Mouse (Mus musculus): Measurements from ENCODE around the gene Fgb.

The Fgb gene

DNA sequence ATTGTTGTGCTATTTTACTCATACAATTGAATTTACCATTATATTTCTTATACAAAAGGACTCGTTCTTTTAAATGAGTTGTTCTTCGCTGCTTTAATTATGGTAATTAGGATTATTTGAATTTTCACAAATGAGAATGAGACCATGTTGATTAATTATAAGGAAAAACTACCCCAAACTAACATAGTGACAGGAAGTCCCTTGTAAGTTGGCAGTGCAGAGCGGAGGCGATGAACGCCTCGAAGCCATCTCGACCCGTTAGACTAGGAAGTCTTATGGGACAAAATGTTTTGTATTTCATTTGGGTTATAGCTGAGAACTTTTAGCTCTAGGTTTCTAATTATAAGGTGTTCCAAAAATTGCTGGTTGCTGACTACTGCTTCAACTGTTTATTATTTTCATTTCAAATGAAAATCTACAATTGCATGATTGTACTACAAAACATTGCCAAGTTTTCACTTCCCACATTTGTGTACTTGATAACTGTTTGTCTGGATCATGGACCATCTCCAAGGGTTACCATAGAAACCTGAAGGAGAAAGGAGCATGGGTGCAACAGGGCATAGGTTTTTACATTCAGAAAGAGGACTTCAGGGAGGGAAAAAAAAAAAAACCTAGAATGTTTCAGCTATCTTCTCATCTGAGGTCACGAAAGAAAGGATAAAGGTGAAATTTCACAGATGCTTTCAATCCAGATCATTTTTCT lies 22.0 kb downstream of the Fgb start:
- DNase-seq (ENCODE audit: low spot score in 2 of 2), result no peak

DNA sequence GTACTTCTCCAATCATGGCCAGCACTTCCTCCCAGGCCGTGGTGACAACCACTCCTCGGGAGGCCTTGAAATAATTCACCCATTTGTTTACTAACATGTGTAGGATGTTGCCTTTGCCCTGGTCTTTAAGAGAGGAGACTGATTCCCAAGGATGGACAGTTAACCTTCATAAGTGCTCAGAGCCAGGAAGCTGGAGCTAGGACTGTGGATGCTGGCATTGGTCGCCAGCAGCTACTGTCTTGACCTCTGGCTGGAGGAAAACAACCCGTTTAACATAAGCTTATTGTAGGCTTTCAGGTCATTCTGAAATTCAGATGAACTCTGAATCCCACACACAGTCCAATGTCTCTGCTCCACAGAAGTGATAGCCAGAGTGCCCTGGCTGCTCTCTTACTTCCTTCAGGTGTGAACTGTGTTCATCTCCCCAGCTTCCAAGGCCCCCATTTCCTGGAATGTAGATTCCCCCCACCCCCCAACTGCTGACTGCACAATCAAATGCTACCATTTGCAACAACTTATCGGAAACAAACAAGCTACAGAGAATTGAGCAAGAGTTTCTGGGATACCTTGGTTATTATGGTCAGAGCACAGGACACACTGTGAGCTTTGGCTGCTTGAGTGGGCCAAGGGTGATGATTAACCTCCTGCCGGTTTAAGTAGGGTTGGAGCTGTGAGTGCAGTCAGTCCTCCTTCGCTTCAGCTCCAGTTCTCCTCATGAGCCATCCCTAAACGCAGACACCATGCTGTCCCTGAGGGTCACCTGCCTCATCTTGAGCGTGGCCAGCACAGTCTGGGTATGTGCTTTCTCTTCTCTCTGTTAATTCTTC lies 24.0 kb downstream of the Fgb start, which contains the start of gene Fga:
Gene Fga (plus strand): TSS at position 602 of the 827 bp plus-strand sequence.
- DNase-seq (ENCODE audit: low spot score in 2 of 2), result no peak

DNA sequence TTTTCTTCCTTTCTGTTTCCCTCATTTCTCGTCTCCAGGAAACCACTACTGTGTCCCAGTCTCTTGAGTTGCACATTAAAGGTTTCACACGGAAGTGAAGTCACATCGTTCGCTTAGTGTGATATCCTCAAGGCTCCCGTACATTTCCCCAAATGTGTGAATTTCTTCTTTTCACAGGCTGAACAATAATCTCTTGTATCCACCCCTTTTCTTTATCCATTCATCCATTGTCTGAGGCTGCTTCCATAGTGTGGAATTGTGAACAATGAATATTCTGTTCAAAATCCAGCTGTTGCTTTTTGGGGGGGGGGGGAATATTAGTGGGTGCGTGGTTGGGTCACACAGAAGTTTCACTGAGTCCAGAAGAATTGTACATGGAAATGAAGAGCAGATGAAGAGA lies 24.6 kb downstream of the Fgb start:
- DNase-seq (ENCODE audit: low spot score in 2 of 2), result no peak

DNA sequence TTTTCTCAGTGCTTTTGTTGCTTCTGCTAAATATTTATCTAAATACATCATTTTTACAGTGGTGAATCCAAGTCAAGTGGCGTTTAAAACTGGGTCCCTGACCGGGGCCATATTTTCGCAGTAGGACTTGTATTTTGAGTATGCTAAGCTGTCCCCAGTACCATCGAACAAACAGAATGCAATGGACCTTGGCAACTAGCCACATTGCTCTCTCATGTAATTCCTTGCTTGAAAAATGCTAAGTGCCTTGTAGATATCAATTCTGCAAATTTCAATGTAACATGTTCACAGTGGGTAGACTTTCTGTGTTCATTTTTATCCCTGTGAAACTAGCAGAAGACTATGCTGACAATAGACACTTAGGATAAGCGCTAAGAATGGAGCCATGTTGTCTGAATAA lies 28.5 kb downstream of the Fgb start:
- no peak for DNase-seq (ENCODE audit: low spot score in 2 of 2)

DNA sequence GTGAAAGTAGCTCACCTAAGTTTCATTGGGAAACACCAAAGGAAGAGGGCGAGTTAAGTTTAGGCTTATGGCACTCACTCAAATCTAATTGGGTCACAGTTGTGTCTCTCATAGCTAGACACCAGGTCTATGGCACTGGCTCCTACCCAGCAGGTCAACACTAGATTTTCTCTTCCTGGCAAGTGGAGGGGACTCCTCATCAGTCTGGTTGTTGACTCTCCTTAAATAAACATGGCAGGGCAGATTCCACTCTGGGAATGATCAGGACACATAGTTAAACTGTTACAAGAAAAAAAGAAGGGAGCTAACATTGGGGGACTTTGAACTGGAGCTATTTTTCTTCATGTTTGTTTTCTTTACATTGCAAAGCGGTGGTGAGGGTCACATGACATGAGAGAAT lies 29.3 kb downstream of the Fgb start:
- no peak for DNase-seq (ENCODE audit: low spot score in 2 of 2)

DNA sequence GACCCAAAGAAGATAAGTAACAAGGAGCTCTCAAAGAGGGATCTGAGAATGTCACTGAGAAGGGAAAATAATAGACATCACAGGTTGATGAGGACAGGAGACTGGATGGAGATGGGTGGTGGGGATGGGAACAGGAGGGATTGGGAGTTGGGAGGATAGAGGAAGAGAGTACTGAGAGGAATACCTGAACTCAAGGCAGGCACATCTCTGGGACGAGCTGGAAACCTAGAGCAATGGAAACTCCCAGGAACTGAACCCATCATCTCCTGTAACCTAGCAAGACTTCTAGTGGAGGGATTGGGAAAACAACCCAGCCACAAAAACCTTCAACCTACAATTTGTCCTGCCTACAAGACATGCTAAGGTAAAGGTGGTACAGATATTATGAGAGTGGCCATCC lies 33.4 kb downstream of the Fgb start:
- DNase-seq (ENCODE audit: low spot score in 2 of 2), result no peak

DNA sequence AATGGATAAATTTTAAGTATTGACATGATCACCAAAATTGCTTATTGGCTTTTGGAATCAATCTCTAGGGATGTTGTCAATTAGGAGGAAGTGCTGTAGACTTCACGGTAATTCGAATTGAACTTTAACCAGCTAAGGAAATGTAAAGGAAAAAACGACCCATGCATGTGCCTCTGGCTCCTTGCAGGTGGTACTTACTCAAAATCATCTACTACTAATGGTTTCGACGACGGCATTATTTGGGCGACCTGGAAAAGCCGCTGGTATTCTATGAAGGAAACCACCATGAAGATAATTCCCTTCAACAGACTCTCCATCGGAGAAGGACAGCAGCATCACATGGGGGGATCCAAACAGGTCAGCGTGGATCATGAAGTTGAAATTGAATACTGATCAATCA lies 35.7 kb downstream of the Fgb start:
- DNase-seq (ENCODE audit: low spot score in 2 of 2), result no peak

DNA sequence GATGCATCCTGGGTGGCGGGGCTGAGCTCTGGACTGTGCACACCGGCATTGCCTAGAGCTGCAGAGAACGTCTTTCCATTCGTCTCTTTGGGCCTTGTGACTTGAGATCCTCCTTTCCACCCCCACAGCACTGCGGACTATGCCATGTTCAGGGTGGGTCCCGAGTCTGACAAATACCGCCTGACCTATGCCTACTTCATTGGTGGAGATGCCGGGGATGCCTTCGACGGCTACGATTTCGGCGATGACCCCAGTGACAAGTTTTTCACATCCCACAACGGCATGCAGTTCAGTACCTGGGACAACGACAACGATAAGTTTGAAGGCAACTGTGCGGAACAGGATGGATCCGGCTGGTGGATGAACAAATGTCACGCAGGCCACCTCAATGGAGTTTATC lies 37.0 kb downstream of the Fgb start:
- no peak for DNase-seq (ENCODE audit: low spot score in 2 of 2)

DNA sequence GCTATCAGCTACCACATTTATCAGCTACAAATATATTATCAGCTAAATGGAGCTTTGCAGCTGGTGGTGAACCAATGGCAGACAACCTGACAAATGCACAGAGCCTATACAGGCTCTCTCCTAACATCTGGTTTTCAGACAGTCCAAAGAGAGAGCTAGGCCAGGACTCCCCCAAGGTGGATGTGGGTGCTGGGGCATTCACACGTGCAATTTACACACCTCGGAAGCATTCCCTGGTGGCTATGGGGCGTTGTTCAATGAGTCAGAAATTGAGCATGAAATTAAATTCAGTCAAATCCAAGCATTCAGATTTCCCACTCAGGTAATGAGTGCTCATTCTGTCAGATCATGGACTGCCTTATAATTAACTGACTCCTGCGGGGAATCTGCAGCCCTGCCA lies 38.1 kb downstream of the Fgb start:
- DNase-seq (ENCODE audit: low spot score in 2 of 2), result no peak

DNA sequence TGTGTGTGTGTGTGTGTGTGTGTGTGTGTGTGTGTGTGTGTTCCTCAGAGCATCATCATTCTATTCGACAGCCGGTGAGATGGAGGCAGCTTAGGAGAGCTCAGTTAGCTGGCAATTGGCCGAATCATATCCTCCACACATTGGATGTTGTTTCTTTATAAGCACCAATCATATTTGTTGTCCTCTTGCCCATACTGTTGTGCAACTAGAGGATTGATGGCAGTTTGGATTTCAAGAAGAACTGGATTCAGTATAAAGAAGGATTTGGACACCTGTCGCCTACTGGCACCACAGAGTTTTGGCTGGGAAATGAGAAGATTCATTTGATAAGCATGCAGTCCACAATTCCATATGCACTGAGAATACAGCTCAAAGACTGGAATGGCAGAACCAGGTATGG lies 38.5 kb downstream of the Fgb start:
- no peak for DNase-seq (ENCODE audit: low spot score in 2 of 2)

DNA sequence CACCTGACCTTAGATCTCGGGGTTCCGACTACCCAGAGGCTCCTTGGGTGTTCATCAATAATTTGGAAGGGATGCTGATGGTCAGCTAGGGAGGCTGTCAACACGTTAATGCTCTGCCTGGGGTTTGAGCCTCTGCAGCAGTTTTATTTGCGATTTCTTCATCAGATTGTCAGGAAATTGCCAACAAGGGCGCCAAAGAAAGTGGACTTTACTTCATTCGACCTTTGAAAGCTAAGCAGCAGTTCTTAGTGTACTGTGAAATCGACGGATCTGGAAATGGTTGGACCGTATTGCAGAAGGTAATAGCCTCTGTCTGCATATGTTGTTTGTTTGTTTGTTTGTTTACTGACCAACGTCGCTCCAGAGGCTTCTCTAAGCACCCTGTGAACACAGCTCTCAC lies 39.4 kb downstream of the Fgb start:
- no peak for DNase-seq (ENCODE audit: low spot score in 2 of 2)

DNA sequence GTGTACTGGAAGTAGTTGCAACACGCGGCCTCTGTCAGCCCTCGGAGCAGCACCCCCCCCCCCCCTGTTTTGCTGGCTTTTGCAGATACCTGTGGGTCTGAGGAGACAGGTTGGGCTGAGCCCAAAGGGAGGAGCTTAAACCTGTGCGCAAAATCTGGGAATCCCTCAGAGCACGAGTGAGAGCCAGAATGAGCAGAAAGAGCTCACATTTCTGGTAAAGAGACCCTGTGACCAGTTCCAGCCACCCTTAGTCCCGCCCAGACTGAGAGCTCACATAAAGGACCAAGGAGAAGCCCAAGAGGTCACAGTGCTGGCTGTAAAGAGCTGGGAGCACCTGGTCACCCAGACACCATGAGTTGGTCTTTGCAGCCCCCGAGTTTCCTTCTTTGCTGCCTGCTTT lies 42.1 kb downstream of the Fgb start, which contains the start of gene Fgg:
Gene Fgg (plus strand): TSS at position 168 of the 400 bp plus-strand sequence.
- no peak for DNase-seq (ENCODE audit: low spot score in 2 of 2)

DNA sequence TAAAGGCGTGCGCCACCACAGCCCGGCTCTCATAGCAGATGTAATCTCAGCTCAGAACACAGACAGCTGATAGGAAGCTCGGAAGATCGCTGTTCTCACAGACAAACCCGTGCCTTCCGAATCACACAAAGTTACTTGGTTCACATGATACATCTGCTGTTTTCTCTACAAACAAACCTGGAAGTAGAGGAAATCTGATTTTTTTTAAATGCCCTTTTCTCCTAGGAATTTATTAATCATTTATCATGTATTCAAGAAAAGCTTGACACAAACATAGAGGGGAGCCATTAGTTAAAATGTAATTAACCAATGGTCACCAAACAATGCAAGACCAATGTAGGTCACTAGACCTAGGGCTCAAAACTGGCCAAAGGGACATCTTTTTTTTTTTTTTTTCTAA lies 44.9 kb downstream of the Fgb start:
- DNase-seq (ENCODE audit: low spot score in 2 of 2), result no peak

DNA sequence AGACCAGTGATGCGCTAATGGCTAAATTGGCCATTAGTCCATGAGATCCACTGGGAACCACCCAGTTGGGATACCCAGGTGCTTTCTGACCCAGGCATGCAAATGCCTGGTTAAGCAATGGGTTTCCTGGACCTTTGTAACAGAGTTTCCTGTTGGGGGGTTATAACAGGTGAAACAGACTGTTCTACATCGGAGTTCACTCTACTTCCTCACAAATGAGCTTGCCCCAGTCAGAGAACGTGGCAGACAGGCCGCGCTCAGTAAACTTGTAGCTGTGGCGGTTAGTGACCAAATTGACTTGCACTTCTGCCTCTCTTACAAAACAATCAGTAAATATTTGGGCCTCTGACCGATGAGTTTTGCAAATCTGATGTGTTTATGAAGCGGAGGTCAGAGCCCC lies 46.6 kb downstream of the Fgb start:
- DNase-seq (ENCODE audit: low spot score in 2 of 2), result no peak

DNA sequence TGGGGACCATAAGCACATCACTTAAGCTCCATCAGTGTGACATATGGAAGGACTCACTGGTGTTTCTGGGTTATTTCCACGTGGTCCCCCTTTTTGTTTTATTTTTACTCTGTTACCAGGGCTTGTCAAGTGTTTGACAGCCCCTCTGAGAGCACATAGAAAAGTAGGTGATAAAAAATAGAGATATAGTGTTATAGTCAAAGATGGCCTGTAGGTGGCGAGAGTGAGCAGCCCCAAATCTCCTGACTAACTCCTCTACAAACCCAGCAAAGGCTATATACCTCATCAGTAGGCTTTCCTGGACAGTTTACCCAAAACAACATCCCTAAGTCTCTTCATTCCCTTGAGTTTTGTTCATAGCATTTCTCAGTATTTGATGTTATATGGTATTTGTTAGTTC lies 47.5 kb downstream of the Fgb start:
- peak; percentile 6 to 24 for DNase-seq (ENCODE audit: low spot score in 2 of 2)

DNA sequence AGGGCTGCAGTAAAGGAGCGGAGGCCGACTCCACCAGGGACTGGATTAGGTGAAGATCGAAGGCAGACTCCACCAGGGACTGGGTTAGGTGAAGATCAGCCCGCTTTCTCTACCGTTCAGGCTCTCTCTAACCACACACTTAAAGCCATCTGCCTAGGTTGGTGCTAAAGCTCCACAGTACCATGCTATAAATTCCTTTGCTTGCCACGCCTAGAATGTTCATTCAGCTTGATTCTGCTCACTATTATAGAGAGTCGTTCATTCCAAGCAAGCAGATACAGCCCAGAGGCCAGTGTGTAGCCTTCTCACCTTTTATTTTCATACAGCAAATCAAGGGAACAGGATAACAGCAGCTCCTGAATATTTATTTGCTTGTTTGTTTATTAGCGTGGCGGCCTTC lies 49.7 kb downstream of the Fgb start:
- DNase-seq (ENCODE audit: low spot score in 2 of 2), result no peak

DNA sequence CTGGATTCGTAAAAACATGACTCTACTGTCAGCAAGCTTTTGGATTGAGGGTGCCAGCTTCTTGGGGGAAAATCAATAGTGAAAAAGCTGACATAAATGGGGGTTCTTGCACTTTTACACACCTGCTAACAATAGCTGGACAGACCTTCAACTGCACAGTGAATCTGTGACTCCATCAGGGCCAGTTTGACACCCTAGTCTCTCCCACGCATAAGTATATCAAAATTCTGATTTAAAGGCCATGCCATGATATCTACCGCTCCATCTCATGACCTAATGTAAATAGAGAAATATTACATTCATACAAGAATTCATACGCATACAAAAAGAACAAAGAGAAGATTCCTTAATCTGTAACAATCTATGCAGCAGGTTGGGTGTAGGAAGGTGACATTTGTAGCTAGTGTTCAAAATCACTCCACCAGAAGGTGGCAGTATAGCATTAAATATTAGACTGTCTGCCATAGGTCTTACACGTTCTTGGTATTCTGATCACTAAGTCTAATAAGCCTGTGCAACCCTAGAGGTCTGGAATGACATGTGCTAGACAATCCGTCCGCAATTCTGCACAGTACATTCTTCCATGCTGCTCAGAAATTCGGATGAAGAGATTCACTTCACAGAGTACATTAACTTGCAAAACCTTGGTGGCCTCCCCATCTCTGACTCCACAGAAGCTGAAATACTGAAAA lies 50.7 kb downstream of the Fgb start:
- peak; percentile 7 to 23 for DNase-seq (ENCODE audit: low spot score in 2 of 2)

DNA sequence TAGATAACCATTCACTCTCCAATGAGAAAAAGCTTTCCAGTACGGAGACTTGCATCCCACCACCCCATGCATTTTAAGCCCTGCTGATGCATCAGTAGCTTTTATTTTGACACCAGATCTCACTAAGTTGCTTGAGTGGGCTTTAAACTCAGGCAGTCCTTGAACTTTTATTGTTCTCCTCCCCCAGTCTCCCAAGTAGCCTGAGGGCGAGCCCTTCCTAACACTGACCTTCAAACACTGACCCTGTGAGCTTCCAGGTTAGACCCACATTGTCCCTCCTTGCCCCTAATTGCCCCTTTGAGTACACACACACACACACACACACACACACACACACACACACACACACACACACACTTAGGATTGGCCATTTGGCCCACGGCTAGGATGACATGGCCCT lies 53.0 kb downstream of the Fgb start:
- DNase-seq (ENCODE audit: low spot score in 2 of 2), result no peak

DNA sequence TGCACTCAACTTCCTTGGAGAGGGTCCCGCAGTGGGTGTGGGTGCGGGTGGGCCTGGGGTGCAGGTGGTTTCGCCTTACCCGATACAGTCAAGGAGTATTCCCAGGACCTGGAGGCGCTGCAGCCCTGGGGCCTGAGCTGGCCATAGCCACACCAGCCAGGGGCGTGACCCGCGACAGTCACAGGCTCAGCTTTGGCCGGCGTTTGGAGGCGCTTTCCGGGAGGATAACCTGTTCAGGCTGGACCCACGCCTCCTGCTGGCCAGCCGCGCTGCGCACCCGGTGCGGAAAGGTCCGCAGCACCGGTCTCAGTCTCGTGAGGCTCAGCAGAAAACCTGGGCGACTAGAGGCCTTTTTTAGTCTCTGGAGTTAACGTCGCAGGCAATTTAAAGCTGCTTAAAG lies 54.3 kb downstream of the Fgb start:
- no peak for DNase-seq (ENCODE audit: low spot score in 2 of 2)

DNA sequence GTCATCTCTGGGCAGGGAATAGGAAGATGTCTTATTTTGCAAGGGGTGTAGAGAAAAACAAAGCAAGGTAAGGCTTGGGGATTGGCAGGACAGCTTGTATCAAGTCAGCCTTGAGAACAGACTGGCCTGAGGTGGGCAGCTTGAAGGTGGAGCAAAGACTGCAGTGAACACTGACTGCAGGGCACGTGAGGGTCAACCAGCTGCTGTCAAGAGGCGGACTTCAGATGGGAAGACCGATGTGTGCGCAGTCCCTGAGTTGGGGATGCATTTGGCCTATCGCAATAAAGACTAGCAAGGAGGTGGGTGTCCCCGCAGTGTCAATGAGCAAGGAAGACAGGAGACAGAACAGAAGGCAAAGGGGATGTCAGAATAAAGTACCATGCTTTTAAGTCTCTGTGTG lies 56.7 kb downstream of the Fgb start:
- DNase-seq (ENCODE audit: low spot score in 2 of 2), result no peak

DNA sequence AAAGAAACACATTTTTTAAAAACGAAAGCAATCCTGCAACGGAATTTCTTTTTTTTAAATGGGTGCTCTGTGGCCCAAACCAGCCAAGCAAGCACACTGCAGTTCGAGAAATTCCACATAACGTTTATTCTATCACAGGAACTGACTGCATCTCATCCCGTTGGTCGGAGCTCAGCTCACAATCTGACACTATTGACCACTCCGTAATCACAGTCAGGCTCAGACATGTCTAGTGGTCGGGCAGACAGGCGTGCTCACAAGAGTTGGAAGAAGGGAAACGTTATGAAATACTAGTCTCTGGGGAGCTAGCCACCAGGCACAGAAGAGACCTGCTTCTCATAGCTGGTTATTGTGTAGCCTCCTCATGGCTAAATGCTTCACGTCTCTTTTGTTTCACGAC lies 57.7 kb downstream of the Fgb start:
- no peak for DNase-seq (ENCODE audit: low spot score in 2 of 2)
